Mouse (Mus musculus): Measurements from ENCODE around the gene Prpf6.

Gene Prpf6

DNA sequence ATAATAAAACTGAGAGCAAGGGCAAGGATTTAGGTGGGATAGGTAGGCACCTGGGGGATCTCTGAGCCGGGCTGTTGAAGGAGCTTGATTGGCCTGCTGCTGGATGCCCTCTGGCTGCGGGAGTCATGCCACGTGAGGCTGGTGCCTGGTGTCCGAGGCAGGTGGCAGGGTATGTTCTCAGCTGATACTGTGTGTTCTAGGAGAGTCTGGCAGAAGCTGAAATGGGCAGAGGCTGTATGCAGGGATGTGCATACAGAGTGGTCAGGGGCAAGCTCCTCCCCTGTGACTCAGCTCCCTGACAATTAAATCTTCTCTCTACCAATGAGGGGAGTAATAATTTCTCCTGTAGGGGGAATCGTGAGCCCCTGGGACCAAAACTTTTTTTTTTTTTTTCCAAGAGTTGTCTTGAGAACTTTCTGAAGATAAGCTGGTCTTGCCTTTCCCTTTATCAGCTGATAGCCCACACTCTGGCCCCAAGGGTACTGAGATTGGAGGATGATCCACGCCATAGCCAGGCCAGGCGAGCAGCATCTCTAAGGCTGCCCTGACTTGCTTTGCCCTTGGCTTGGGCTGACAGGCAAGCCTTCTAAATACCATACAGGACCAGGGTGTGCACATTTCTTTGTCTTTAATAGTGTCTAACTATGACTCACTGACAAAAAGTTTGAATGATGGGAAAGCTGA is 5.9 kb downstream of the Prpf6 start:
- in situ Hi-C loops (cut with MseI, MboI), result no loop called here

DNA sequence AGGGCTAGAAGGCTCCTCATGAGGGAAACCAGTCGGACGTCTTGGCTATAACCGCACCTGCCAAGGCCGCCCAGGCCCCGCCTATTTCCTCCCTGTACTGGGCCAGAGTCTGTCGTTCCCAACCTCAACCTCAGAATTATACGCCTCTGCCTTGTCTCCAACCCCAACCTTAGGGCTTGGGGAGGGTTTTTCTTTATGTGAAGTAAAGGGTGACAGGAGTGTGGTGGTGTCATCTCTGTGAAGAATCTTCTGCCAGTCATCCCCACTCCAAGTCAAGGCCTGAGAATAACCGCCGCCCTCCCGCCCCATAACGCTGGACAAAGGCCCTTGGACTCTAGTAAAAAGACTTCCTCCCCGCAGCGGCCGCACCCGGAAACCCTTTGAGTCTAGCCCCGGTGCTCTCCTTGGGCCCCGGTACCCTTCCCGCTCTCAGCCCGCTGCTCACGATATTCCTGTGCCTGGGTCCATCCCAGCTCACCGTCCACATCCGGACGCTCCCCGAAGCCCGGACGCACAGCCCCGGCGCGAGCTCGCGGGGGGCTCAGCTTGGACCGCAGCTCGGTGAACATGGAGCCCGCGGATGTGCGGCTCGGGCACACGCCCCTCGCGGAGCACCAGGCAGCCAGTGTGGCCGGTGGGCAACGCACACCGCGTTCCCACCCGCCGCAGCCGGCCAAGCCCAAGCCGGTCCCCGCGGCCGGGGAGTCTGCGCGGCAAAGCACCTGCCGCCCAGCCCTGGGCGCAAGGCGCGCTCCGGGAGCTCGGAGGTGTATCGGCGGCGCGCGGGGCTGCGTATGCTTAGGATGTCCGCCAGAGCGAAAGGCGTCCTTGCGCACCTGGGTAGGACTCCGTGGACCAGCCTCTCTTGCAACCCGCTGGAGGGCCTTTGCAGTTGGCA is 7.0 kb downstream of the Prpf6 start, which contains the start of gene Samd10:
Gene Samd10 (minus strand): TSS at position 759 of the 898 bp plus-strand sequence.
- in situ Hi-C loops (cut with MseI, MboI), result no loop called here

DNA sequence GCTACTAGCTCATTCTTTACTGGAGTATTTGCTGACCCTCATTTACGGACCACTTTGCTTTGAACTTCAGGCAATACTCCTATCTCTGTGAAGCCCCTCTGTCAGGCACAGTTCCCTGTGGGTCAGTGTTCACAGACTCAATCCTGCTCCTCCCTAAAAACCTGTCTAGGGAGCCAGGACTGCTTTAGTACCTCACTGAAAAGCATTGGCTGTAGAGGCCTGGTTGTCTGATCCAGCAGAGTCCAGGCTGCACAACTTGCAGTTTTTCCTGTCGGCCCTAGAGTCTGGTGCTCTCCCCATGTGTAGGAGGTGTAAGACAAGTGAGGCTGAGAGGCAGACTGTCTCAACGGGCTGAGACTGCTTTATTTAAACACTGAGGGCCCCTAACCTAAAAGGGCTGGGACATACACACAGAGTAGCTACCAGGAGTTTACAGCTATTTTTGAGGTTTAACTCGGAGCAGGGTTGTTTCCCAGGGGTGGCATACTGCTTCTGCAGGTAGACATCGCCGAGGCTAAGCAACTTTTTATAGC is 8.6 kb downstream of the Prpf6 start:
- in situ Hi-C loops (cut with MseI, MboI), result no loop called here

DNA sequence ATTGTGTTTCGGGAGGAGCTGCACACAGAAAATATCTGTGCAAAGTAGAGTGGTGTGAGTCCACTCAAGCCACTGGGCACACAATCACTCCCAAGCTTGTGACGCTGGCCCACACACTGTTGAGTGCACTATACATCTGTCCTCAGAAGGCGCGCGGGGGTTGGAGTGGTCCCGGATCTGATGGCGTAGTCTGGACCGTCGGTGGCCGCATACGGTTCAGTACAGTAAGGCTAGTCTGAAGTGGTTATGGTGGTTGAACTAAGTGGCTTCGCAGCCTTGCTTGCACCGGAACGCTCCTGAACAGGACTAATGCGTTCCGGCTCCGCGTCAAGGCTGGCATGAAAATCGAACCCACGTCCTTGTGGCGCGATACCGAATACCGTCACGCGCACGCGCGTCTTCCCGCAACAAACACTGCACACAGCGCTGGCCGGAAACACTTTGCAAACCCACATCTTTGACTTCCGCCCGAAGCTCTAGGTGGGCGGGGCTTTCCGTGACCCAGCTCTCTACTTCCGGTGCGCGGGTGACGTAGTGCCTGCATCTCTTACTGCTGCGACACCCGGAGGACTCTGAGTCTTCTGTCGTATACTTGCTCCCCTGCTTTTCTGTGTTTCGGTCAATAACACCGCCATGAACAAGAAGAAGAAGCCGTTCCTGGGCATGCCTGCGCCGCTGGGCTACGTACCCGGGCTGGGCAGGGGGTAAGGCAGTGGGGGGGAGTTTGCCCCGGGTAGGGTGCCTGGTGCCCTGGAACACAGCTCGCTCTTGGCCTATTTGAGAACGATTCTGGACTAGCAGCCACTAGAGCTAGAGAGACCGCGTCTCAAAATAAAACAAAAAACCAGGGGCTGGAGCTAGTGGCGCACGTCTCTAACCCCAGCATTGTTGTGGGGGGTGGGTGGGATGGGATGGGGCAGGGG is 9.4 kb downstream of the Prpf6 start:
- in situ Hi-C loops (cut with MseI, MboI), result no loop called here

DNA sequence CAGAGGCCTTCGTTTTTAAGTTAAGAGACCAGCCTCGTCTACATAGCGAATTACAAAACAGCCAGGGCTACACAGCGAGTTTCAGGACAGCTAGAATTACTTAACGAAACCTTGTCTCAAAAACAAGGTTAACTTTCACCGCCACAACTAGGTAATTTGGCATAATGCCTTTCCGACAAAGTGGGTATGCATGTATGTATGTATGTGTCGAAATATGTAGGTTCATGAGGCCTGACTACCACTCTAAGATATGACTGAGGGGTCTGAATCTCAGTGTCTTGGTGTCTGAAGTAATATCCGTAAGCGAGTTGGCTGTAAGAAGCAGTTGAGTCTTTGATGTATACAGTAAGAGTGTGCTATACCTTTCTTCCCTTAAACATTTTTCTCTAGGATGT is 10.1 kb downstream of the Prpf6 start:
- in situ Hi-C loops (cut with MseI, MboI), result no loop called here

DNA sequence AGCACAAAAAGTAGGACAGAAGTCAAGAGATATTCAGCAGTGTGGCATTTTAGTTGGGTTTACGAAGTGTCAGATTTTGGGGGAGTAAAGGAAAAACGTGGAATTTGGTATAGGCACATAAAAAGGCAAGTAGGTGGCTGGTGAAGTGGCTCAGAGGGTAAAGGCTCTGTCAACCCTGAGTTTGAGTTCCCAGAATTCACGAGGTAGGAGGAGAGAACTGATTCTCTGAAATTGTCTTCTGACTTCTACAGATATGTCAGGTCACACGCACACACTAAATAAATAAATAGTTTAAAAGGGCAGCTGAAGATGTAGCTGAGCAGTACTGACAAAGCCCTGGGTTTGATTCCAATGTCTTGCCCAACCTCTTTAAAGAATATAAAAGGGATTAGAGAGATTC is 10.7 kb downstream of the Prpf6 start:
- in situ Hi-C loops (cut with MseI, MboI), result no loop called here

DNA sequence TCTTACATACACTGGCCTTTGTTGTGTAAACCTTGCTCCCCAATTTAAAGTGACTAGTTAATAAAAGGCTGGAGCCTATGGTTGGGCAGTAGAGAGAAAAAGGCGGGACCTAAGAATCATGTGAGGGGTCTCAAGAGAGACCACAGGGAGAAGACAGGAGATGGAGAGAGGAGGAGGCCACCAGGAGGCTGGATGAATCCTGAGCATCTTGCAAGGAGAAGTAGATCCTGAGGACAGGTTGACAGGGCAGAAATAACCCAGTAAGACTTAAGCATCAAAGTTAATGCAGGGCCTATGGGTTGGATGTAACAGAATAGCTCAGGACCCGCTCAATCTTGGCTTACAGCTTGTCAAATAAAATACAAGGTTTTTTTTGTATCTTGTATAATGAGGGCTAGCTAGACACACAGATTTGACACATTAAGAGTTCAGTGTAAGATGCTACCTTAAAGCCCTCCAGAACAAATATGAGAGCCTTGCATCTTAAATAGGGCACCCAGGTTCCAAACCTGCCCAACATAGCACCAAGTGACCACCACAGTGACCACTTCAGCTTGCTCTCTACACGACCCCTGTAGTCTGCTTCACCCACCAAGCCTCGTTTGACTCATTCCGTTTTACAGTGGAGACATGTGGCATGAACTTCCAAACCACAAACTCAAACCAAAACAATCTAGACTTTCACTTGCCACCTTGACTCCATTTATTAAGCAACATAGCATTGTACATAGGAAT is 27.3 kb downstream of the Prpf6 start:
- in situ Hi-C loops (cut with MseI, MboI), result no loop called here

DNA sequence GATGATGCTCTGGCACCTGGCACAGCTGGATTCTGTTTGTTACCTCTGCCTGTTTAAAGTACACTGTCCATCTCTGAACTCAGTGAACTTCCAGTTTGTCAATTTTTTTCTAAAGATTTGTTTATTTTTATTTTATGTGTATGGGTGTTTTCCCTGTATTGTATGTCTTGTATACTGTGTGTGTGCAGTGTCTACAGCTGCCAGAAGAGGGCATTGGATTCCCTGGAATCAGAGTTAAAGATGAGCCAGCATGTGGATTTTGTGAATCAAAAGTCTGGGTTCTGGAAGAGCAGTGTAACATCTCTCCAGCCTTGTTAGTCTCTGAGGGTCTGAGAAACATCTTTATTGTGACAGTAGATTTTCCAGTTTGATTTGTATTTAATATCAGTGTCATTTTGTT is 31.7 kb downstream of the Prpf6 start:
- in situ Hi-C loops (cut with MseI, MboI), result no loop called here

DNA sequence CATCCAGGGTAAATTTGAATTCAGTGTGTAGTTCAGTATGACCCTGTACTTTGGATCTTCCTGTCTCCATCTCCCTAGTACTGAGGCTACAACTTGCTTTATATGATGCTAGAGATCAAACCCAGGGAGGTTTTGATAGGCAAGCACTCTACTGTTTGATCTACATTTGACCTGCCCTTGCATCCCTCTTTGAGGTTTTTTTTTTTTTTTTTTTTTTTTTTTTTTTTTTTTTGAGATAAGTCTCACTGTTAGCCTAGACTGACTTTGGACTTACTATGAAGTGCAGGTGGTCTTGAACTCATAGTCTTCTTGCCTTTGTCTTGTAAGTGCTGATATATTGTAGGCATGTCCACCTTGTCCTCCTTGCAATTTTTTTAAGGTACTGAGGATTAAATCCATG is 36.8 kb downstream of the Prpf6 start:
- in situ Hi-C loops (cut with MseI, MboI), result no loop called here

DNA sequence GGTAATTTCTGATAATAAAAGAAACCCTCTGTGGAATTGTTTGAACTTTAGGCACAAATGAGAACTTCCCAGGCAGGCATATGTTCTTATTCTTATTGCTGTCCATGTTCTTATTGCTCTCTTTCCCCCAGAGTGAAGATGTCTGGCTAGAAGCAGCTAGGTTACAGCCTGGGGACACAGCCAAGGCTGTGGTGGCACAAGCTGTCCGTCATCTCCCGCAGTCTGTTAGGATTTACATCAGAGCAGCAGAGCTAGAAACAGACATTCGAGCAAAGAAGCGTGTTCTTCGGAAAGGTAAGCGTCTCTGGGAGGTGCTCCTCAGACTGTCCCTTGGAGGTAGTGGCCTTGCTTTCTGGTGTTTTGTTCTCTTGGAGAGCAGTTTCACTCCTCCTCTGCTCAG is 41.0 kb downstream of the Prpf6 start:
- in situ Hi-C loops (cut with MseI, MboI), result no loop called here

DNA sequence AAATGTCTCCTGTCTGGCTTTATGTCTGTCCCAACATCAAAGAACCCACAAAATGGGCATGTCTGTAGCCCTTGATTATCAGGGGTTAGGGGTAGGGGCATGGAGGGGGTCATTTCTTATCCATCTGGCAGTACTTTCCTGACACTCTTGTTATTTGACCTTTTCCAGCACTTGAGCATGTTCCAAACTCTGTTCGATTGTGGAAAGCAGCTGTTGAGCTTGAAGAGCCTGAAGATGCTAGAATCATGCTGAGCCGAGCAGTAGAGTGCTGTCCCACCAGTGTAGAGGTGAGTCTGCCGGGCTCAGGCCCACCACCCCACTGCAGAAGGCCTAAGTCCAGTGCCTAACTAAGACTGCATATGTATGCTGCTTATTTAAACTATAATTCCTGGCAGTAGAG is 44.2 kb downstream of the Prpf6 start:
- in situ Hi-C loops (cut with MseI, MboI), result no loop called here

DNA sequence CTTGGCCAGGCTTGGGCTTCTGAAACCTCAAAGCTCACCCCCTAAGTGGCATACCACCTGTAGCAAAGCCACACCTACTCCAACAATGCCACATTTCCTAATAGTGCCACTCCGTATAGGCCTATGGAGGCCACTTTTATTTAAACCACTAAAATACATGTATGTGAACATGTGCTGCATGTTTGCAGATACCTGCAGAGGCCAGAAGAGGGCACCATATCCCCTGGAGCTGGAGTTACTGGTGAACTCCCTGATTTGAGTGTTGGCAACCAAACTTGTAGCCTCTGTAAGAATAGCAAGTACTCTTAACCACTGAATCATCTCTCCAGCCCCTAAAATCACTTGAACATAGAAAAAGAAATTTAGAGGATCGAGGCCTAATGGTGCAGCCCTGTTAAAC is 52.7 kb downstream of the Prpf6 start:
- in situ Hi-C loops (cut with MseI, MboI), result no loop called here

DNA sequence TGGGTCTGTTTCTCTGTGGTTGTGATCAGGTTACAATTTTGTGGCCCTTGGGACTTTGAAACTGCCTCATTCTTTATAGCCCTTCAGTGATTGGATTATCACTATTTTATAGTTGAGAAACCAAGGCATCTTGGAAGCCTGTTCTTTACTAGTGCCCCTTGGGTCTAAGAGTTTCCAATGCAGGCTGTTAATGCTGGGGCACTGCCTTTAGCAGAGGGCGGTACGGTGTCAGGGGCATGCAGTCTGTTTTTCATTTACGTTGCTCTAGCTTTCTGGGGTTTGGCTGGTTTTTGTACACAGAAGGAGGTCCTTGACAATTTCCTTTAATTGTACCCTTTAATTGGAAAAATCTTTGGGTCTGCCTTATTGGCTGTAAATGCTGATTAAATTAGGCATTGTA is 54.0 kb downstream of the Prpf6 start:
- in situ Hi-C loops (cut with MseI, MboI), result no loop called here

DNA sequence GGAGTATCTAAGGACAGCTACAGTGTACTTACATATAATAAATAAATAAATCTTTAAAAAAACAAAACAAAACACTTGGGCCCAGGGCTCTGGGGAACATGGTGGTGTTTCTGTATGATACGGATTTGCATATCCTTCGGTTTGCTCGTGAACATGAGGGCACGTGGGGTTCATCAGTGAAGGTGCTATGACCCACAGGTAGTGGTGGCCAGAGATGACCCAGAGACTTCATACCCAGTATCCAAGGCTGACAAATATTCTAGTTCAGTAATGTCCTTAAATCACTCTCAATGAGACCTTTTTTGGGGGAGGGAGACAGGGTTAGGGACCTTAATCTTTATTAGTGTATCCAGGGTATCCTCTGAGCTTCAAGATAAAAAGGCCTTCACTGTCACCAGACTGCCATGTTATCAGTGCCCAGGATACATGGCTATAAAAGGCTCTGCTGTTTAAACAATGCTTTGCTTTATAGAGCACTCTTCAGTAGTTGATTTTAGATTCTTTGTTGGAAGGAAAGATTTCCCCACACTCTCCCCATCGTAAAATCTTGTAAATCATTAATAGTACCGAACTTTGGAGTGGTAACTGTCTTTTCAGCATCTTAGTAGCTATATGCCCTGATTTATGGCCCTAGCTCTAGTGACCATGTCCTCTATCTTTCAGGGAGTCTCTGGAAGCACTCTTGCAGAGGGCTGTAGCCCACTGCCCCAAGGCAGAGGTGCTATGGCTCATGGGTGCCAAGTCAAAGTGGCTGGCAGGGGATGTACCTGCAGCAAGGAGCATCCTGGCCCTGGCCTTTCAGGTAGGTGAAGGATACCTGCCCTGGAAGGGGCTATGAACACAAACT is 55.2 kb downstream of the Prpf6 start:
- in situ Hi-C loops (cut with MseI, MboI), result no loop called here

DNA sequence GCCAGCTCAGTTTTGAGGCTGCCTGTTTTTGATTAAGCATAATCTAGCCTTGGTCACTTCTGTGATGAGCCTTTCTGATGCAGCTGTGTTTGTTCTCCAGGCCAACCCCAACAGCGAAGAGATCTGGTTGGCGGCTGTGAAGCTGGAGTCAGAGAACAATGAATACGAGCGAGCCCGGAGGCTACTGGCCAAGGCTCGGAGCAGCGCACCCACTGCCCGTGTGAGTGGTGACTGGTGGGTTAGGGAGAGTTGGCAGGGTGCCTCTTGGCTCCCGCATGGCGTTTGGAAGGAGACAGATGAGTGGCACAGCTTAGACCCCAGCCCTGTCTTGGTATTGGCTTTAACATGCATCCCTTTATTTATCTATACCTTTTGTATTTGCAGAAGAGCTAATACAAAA is 57.3 kb downstream of the Prpf6 start:
- in situ Hi-C loops (cut with MseI, MboI), result no loop called here

DNA sequence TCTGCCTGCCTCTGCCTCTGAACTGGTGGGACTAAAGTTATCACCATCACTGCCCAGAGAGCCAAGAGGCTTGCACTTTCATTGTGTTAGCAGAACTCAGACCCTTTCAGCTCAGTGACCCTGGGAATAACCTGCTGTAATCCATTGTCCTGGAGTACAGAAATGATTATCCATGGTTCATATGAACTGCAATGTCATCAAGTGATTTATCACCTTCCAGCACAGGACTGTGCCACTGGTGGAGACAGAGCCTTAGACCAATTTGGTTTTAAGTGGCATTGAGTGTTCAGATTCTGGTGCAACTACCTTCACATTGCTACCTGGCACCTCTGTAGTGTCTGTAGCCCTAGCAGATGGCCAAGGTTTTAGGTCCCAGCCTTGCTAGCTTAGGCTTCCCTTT is 61.4 kb downstream of the Prpf6 start:
- in situ Hi-C loops (cut with MseI, MboI), result no loop called here

DNA sequence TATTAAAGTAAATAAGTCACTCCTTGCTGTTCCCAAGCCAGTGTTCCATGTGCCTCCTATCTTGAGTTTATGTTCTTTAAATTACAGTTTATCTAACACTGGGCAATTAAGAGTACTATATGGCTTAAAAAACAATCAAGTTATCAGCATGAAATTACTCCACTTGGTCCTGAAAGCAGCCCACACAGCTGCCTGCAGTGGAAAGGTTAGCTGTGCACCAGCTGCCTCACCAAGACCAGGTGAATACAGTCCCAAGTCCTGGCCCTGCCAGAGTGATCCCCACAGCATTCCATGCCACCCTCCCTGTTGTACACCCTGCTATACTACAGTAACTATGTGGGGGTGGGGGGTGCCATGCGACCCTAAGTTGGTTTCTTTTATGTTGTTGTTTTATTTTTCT is 61.9 kb downstream of the Prpf6 start:
- in situ Hi-C loops (cut with MseI, MboI), result no loop called here

DNA sequence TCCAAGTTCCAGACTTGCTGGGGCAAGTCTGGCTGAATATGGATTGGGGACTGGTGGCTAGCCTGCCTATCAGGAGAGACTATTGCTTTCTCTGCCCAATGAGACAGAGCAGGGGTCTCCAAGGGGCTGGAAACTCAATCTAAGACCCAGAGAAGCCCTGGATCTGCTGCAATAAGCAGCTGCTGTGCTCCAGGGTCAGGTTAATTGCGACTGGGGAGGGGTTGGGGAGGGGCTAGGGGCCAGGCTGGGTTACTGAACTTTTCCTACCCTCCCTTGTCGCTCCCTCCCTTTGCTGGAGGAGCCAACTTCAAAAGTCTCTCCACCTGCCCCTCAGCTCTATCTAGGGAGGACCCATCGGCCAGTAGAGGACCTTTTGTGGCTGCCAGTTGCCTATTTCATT is 65.1 kb downstream of the Prpf6 start, which contains the start of gene Gm29797:
Gene Gm29797 (plus strand): TSS at position 301 of the 400 bp plus-strand sequence.
- in situ Hi-C loops (cut with MseI, MboI), result no loop called here

DNA sequence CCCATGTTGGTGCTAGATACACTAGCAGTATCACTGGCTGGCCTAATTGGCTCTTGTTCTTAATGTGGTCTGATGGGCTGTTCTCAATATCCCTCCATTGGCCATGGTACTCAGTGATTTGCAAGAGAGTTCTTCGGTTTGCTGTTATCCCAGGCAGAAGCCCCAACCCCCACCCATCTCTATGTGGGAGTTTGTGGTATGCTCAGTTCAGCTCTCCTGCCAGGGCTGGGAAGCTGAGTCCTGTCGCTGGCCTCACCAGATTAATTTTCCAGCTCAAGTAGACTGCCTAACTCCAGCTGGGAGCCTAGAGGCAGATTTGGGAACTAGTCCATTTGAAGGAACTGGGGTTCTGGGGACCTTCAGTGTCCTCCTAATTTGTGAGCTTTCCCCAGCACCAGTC is 65.8 kb downstream of the Prpf6 start:
- in situ Hi-C loops (cut with MseI, MboI), result no loop called here

DNA sequence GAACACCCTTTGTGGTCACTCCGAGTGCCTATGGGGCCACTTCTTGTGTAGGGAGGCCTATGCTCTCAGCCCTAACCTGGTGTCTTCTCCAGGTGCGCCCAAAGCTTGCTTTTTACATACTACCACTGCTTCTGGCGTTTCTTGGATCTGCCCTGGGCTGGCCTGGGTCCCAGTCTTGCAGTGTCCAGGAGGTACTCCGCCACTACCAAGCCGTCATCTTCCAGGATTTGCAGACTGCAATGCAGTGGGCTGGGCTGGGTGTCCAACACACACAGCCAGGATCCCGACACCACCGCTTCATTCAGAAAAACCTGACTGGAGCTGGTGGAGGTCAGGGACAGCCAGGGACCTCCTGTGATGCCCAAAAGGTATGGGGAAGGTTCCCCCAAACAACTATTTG is 66.9 kb downstream of the Prpf6 start:
- in situ Hi-C loops (cut with MseI, MboI), result no loop called here
